12 mouse cellular contexts compared by ENCODE assay signal in the genomic region with DNA sequence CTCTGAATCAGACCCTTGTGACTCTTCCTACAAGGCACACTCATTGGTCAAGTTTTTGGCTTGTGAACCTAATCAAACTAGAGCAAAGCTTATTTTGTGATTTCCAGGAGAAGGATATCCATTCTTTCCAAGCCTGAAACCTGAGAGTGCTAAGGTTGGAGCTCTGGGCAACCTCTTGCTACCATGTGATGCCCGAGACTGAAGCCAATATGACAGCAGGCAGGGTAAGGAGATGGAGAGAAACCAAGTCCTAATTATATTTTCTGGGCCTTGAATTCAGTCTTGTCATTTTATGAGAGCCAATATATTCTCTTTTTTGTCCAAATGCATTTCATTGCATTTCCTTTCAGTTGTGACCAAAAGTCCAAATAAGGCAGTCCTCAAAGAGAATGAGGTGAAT.
DNase-seq lines count a peak whose midpoint lies in the region; TF ChIP-seq lines count a peak whose summit lies in the region.
"Had no signal": no experiment of that assay in that cellular context is flagged by ENCODE, and none has a peak within 500 bp of the region (broad histone marks: within the 10 kb centered on the region; RNA-seq: fewer than 3 reads in every experiment).

No protein-coding gene starts in this region.

- TF ChIP-seq POLR2A in brain, embryonic 14.5 days (IDR thresholded peaks at IDR 0.05; ENCODE audit: borderline replicate concordance, extremely low read depth, insufficient read depth, insufficient read length, poor library complexity, severe bottlenecking) = no peak

- TF ChIP-seq CTCF in brain, embryonic 14.5 days (IDR thresholded peaks at IDR 0.05; ENCODE audit: borderline replicate concordance, extremely low read depth, insufficient read depth, insufficient read length) = no peak

- peak; percentile 90 for DNase-seq in brain, adult 2 months (ENCODE audit: low read depth, low spot score)
- DNase-seq in brain, embryonic 14.5 days (ENCODE audit: low read depth) = peak; percentile 8
- peak; percentile 41 for DNase-seq in cerebellum, adult 8-10 months
- DNase-seq in cerebellum, postnatal 36 days = peak; percentile 41 to 61
- no peak for DNase-seq in Muller cell, postnatal 12 days (ENCODE audit: inconsistent ontology term)
- no peak for DNase-seq in urinary bladder, adult 2 months (ENCODE audit: low spot score)
- DNase-seq in right cerebral cortex, adult 2 months (ENCODE audit: low spot score in 2 of 2) = no peak
- DNase-seq: adrenal gland, postnatal 10 days; kidney, postnatal 25 days; layer of hippocampus, postnatal 36 days; lung, adult 2 months; lung, postnatal 14 days had no signal

Comparison
In these comparisons a context has a peak if more than half of its experiments do, and no peak if none do; other contexts are left out.
1. DNase-seq: peak in brain, adult 2 months (single experiment), brain, embryonic 14.5 days (single experiment), cerebellum, adult 8-10 months (single experiment) and cerebellum, postnatal 36 days (2 of 2); none in Muller cell, postnatal 12 days (single experiment), urinary bladder, adult 2 months (single experiment) and right cerebral cortex, adult 2 months (0 of 2).